Comparison of ENCODE assay signal across 19 mouse cellular contexts in the genomic region with DNA sequence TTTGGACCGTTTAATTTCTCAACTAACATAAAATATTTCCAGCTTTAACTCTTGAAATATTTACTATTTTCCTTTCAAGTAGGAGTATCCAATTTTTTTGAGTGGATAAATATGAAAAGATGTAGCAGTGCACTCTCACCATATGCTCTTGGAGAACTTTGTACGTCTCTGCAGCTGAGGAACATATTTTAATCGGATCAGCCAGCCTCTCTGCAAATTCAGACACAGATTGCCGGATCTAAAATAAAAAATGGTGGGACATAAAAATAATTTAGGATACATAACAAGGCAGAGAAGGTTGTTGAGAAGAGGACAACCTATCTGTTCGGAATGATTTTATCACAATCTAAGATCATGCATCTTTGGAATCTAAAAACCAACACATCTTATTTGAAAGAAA.
"Had no signal": no experiment of that assay in that cellular context is flagged by ENCODE, and none has a peak within 500 bp of the region (broad histone marks: within the 10 kb centered on the region; RNA-seq: fewer than 3 reads in every experiment).

No protein-coding gene starts in this region.

- H3K27ac ChIP-seq: midbrain, embryonic 10.5 days; midbrain, embryonic 12.5 days; neural tube, embryonic 13.5 days; neural tube, embryonic 15.5 days had no signal

- ATAC-seq: liver, postnatal 0 days; midbrain, embryonic 16.5 days had no signal

- H3K4me3 ChIP-seq: midbrain, embryonic 10.5 days; midbrain, embryonic 12.5 days; myocyte; neural tube, embryonic 13.5 days; neural tube, embryonic 15.5 days had no signal

- DNase-seq: liver, postnatal 0 days; lung, embryonic 14.5 days; lung, postnatal 10 days; lung, postnatal 4 days; midbrain, embryonic 14.5 days; retina, postnatal 1 day; right cerebral cortex, adult 18-20 months; right cerebral cortex, postnatal 25 days; right cerebral cortex, postnatal 4 days; spleen, adult 18-20 months; thymus, adult 2 months; thymus, postnatal 25 days; thymus, postnatal 4 days had no signal
